Mouse (Mus musculus): ENCODE data around the gene Duoxa1. TPM values are rescaled to one million over a fixed set of nuclear protein-coding genes. Genes with fewer than 3 reads are reported as not detected.
A peak's percentile ranks its signal among the peaks of the same experiment; 100 is the strongest.

The Duoxa1 gene
- not detected in 2 replicates for polyA plus RNA-seq (2012; rRNA removed)
- polyA plus RNA-seq (2014; fragmentation: Nextera tagmentation; extraction: Ambion mirVana): not detected in 2 replicates

DNA sequence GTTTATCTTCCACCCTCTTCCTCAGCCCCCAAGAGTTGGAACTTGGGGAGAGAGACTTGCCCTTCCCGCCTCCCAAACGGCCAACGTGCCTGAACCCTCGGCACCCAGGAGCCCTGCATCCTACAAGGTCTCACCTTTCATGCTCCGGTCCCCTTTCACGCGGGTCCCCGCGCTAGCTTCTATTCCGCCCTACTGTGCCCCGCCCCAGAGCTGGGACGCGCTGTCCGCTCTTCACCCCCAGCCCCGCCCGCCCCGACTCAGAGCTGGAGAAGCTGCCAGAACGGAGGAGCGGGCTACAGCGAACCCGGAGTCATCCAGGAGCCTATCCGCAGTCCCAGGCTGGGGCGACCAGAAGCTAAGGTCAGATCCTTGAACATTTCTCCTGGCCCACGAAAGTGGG is at the start of gene Duoxa1:
Duoxa1 (minus strand) TSS at position 195 of the 400 bp plus-strand sequence.
- Histone ChIP-seq H3K4me2 (ENCODE audit: low read depth) (0 out of 2 replicates have a peak within 1 kb of the TSS, but pooled peaks have one; percentile 8), H3K9ac (replicated peaks) (no peak within 1 kb of the TSS), H3K36me3 (replicated peaks; ENCODE audit: control insufficient read depth, insufficient read depth, low read depth) (no peaks in the 10 kb centered on the region), H3K4me1 (replicated peaks; ENCODE audit: control insufficient read depth in 2 of 2, insufficient read depth in 2 of 2, low read length in 1 of 2) (no peaks in the 10 kb centered on the region), H3K4me3 (ENCODE audit: insufficient read depth in 1 of 2, low read depth in 2 of 2, low read length in 2 of 2) (no peak within 1 kb of the TSS), H3K27ac (no peak within 1 kb of the TSS), H3K9me3 (ENCODE audit: control insufficient read depth, low read length) (no peaks in the 10 kb centered on the region), H3K27me3 (ENCODE audit: control insufficient read depth, insufficient read depth, low read length) (peaks cover 35% of the 10 kb centered on the region)
- WGBS (ENCODE audit: insufficient replicate concordance): 4% methylated on average over 23 of the region's 24 CpGs
- no peak for ATAC-seq (ENCODE audit: insufficient read depth)
- TF ChIP-seq EP300 (IDR thresholded peaks at IDR 0.05; ENCODE audit: low read depth) (no peak), CTCF (IDR thresholded peaks at IDR 0.05; ENCODE audit: low read depth) (no peak)
- DNase-seq (ENCODE audit: low read depth in 3 of 3, low spot score in 3 of 3): no peak

DNA sequence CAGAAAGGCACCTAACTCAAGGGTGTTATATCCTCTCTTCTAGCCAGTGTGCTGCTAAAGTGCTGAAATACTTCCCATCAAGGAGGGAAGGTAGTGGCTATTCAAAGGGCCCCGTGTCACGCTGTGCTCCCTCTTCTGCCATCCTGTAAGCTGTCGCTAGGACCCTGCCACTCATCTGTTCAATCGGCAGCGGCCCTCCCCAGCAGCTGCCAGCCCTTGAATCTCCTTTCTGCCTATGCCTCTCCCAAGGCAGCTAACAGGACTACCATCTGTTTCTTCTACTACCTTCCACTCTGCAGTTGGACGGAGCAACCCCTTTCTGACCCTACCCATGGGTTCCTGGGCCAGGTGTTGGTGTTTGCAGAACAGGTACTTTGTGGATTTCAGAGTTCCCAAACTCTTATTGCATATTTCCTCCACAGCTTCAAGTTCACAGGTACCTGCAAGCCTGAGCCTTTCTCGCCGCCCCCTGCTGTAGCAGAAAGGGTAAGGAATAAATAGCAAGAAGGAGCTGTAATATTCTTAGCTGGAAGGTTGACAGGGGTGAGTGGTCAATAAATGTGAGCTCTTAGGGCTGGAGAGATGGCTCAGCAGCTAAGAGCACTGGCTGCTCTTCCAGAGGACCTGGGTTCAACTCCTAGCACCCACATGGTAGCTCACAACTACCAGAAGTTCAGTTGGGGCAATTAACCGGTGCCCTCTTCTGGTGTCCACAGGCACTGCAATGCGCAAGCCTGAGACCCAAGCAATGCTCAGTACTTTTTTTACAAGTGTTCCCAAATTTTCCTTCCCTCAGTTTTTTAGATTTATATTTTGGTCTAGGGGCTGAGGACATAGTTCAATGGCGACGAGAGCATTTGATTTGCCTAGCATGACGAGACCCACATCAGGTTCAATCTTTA is 49.3 kb upstream of the Duoxa1 start:
- H3K9ac ChIP-seq (replicated peaks): no peak overlapping the region
- H3K4me1 ChIP-seq (replicated peaks; ENCODE audit: control insufficient read depth in 2 of 2, insufficient read depth in 2 of 2, low read length in 1 of 2): peaks cover 23 to 27% of the 10 kb centered on the region in 2 experiments
- ATAC-seq (ENCODE audit: insufficient read depth) (no peak), DNase-seq (ENCODE audit: low read depth in 3 of 3, low spot score in 3 of 3) (no peak)
- H3K9me3 ChIP-seq (ENCODE audit: control insufficient read depth, low read length): no peaks in the 10 kb centered on the region
- TF ChIP-seq EP300 (IDR thresholded peaks at IDR 0.05; ENCODE audit: low read depth): no peak
- peak; percentile 57 for TF ChIP-seq CTCF (IDR thresholded peaks at IDR 0.05; ENCODE audit: low read depth)
- H3K36me3 ChIP-seq (replicated peaks; ENCODE audit: control insufficient read depth, insufficient read depth, low read depth): no peaks in the 10 kb centered on the region; the same call in 1 of the 2 replicates
- no peak overlapping the region for H3K4me3 ChIP-seq (ENCODE audit: insufficient read depth in 1 of 2, low read depth in 2 of 2, low read length in 2 of 2)
- no peak overlapping the region for H3K4me2 ChIP-seq (ENCODE audit: low read depth)
- WGBS (ENCODE audit: insufficient replicate concordance): 88% methylated on average over 13 of the region's 13 CpGs
- H3K27ac ChIP-seq: no peak overlapping the region
- no peaks in the 10 kb centered on the region for H3K27me3 ChIP-seq (ENCODE audit: control insufficient read depth, insufficient read depth, low read length)

DNA sequence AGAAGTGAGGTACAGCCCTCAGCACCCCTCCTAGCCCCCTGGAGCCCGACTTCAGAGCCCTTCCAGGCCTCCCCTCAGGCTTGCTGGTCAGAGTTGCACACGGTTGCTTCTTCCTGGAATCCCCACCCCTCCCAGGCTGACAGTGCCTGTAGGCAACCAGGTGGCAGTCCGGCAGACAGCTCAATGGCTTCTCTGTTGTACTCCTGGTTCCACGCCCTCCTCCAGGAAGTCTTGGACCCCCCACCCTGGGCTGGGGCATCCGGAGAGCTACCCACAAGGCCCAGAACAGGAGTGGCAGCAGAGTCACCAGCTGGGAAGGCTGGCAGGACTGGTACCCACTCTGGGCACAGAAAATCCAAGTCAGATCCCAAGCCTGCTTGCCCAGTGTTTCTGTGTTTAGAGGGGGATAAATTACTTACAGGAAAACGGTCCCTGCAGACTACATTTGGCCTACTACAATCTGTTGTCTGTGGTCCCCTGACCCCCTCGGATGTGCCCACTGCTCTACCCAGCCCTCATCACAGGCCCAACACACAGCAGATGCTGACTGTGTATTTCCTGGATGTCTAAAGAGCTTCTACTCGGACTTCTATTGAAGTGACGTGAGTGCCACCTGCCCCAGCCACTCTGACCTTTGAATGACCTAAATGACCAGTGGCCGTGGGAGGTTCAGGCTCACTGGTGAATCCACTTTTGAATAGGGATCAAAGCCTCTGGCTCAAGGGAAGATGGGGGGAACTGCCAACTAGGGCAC is 48.5 kb upstream of the Duoxa1 start:
- no peaks in the 10 kb centered on the region for H3K9me3 ChIP-seq (ENCODE audit: control insufficient read depth, low read length)
- no peak overlapping the region for H3K9ac ChIP-seq (replicated peaks)
- ATAC-seq (ENCODE audit: insufficient read depth) (no peak), DNase-seq (ENCODE audit: low read depth in 3 of 3, low spot score in 3 of 3) (no peak)
- no peaks in the 10 kb centered on the region; the same call in 1 of the 2 replicates for H3K36me3 ChIP-seq (replicated peaks; ENCODE audit: control insufficient read depth, insufficient read depth, low read depth)
- peaks cover 17 to 20% of the 10 kb centered on the region in 2 experiments for H3K4me1 ChIP-seq (replicated peaks; ENCODE audit: control insufficient read depth in 2 of 2, insufficient read depth in 2 of 2, low read length in 1 of 2)
- H3K27me3 ChIP-seq (ENCODE audit: control insufficient read depth, insufficient read depth, low read length): no peaks in the 10 kb centered on the region
- H3K27ac ChIP-seq: no peak overlapping the region
- 49% methylated on average over 10 of the region's 10 CpGs for WGBS (ENCODE audit: insufficient replicate concordance)
- no peak overlapping the region for H3K4me2 ChIP-seq (ENCODE audit: low read depth)
- H3K4me3 ChIP-seq (ENCODE audit: insufficient read depth in 1 of 2, low read depth in 2 of 2, low read length in 2 of 2): no peak overlapping the region
- no peak for TF ChIP-seq EP300 (IDR thresholded peaks at IDR 0.05; ENCODE audit: low read depth)
- TF ChIP-seq CTCF (IDR thresholded peaks at IDR 0.05; ENCODE audit: low read depth): no peak

DNA sequence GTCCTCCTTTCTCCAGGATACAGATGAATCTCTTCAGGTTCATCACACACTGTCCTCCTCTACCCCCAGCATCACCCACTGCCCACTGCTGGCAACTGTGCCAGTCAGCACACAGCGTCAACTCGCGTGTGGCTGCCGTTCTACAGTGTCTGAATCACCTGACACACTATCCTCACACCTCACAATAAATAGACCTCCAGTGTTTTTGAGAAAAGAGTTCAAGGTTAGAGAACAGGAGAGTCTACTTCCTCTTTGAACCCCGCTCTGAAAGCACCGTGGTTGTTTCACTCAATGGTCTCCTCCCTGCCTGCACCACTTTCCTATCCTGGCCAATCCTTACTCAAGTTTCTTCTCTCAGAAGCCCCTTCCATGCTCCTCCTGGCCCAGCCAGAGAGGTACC is 47.7 kb upstream of the Duoxa1 start:
- Histone ChIP-seq H3K36me3 (replicated peaks; ENCODE audit: control insufficient read depth, insufficient read depth, low read depth) (no peaks in the 10 kb centered on the region; the same call in 1 of the 2 replicates), H3K9me3 (ENCODE audit: control insufficient read depth, low read length) (no peaks in the 10 kb centered on the region), H3K4me3 (ENCODE audit: insufficient read depth in 1 of 2, low read depth in 2 of 2, low read length in 2 of 2) (no peak overlapping the region), H3K27me3 (ENCODE audit: control insufficient read depth, insufficient read depth, low read length) (no peaks in the 10 kb centered on the region), H3K9ac (replicated peaks) (no peak overlapping the region), H3K4me2 (ENCODE audit: low read depth) (no peak overlapping the region), H3K27ac (no peak overlapping the region), H3K4me1 (replicated peaks; ENCODE audit: control insufficient read depth in 2 of 2, insufficient read depth in 2 of 2, low read length in 1 of 2) (peaks cover 17 to 20% of the 10 kb centered on the region in 2 experiments)
- TF ChIP-seq CTCF (IDR thresholded peaks at IDR 0.05; ENCODE audit: low read depth) (no peak), EP300 (IDR thresholded peaks at IDR 0.05; ENCODE audit: low read depth) (no peak)
- DNase-seq (ENCODE audit: low read depth in 3 of 3, low spot score in 3 of 3) (no peak), ATAC-seq (ENCODE audit: insufficient read depth) (no peak)
- 70% methylated on average over 6 of the region's 6 CpGs for WGBS (ENCODE audit: insufficient replicate concordance)

DNA sequence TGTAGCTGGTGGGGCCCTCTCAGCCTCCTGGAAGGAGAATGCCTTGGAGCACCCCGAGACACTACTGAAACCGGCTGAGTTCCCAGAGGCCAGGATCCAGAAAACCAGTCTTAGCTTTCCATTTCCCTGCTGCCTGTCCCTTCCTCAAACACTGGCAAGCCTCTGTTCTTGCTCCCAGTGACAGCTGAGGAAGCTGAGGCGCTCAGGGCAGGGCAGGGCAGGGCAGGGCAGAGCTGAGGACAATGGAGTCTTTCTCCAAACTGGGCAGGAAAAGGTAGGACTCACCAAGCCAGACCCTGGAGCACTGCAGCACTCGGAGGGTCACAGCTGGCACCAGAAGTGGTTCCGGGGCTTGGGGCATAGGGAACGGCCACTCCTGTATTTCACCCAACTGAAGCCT is 46.8 kb upstream of the Duoxa1 start:
- peaks cover 15 to 18% of the 10 kb centered on the region in 2 experiments for H3K4me1 ChIP-seq (replicated peaks; ENCODE audit: control insufficient read depth in 2 of 2, insufficient read depth in 2 of 2, low read length in 1 of 2)
- H3K9me3 ChIP-seq (ENCODE audit: control insufficient read depth, low read length): no peaks in the 10 kb centered on the region
- 84% methylated on average over 6 of the region's 6 CpGs for WGBS (ENCODE audit: insufficient replicate concordance)
- H3K4me3 ChIP-seq (ENCODE audit: insufficient read depth in 1 of 2, low read depth in 2 of 2, low read length in 2 of 2): no peak overlapping the region
- H3K4me2 ChIP-seq (ENCODE audit: low read depth): no peak overlapping the region
- H3K27ac ChIP-seq: no peak overlapping the region
- DNase-seq (ENCODE audit: low read depth in 3 of 3, low spot score in 3 of 3) (no peak), ATAC-seq (ENCODE audit: insufficient read depth) (no peak)
- H3K36me3 ChIP-seq (replicated peaks; ENCODE audit: control insufficient read depth, insufficient read depth, low read depth): no peaks in the 10 kb centered on the region; the same call in 1 of the 2 replicates
- TF ChIP-seq EP300 (IDR thresholded peaks at IDR 0.05; ENCODE audit: low read depth) (no peak), CTCF (IDR thresholded peaks at IDR 0.05; ENCODE audit: low read depth) (no peak)
- H3K27me3 ChIP-seq (ENCODE audit: control insufficient read depth, insufficient read depth, low read length): no peaks in the 10 kb centered on the region
- H3K9ac ChIP-seq (replicated peaks): no peak overlapping the region
